Mouse (Mus musculus) heart, embryonic 11.5 days (tissue): Measurements from ENCODE around the gene Gm20388. TPM values are rescaled to one million over a fixed set of nuclear protein-coding genes. Genes with fewer than 3 reads are reported as not detected.
A peak's percentile ranks its signal among the peaks of the same experiment; 100 is the strongest.

Experiments used
- ATAC-seq: fragments of 200-750 bp; cut with Nextera tagmentation; replicated peaks from 2 replicates; pipeline ENCODE4 v1.8.0; 2017; ENCODE audit warnings: moderate library complexity; ENCODE audit not compliant: insufficient number of reproducible peaks, low FRiP score, low TSS enrichment
- H3K27ac ChIP-seq: fragments of 300-500 bp; sonication (generic); 2 replicates; pipeline ENCODE4 v1.5.1; 2014; ENCODE audit warnings: mild to moderate bottlenecking, low read depth, low read length
- H3K27me3 ChIP-seq: fragments of 300-500 bp; sonication (generic); 2 replicates; pipeline ENCODE4 v1.6.1; 2014; ENCODE audit warnings: mild to moderate bottlenecking, low read length, mixed read lengths; ENCODE audit not compliant: control insufficient read depth, insufficient read depth
- H3K36me3 ChIP-seq: fragments of 300-500 bp; sonication (generic); 2 replicates; pipeline ENCODE4 v1.6.1; 2014; ENCODE audit warnings: mild to moderate bottlenecking, low read length, moderate library complexity, mixed read lengths; ENCODE audit not compliant: control insufficient read depth, insufficient read depth
- H3K4me1 ChIP-seq: fragments of 300-500 bp; sonication (generic); 2 replicates; pipeline ENCODE4 v1.6.1; 2014; ENCODE audit warnings: low read length; ENCODE audit not compliant: control insufficient read depth, insufficient read depth
- H3K4me2 ChIP-seq: fragments of 300-500 bp; sonication (generic); 2 replicates; pipeline ENCODE4 v1.6.1; 2014; ENCODE audit warnings: mild to moderate bottlenecking, moderate library complexity
- H3K4me3 ChIP-seq: fragments of 300-500 bp; sonication (generic); 2 replicates; pipeline ENCODE4 v1.5.1; 2014; ENCODE audit warnings: low read depth, low read length
- H3K9ac ChIP-seq: fragments of 300-500 bp; sonication (generic); 2 replicates; pipeline ENCODE4 v1.6.1; 2014; ENCODE audit warnings: mild to moderate bottlenecking, low read depth, low read length, moderate library complexity
- H3K9me3 ChIP-seq: fragments of 300-500 bp; sonication (generic); replicated peaks from 2 replicates; pipeline ENCODE4 v1.6.1; 2016; ENCODE audit warnings: low read length; ENCODE audit not compliant: control insufficient read depth
- whole genome bisulfite sequencing: fragments of 180-500 bp; shearing (Covaris S2); extraction: QIAGEN DNeasy Blood & Tissue Kit; methylation state at CpG from one replicate; pipeline ENCODE4 v1.1.7; 2014; ENCODE audit not compliant: insufficient replicate concordance; 5-methylcytosine and 5-hydroxymethylcytosine counted together
- polyA plus RNA-seq: library from polyadenylated mRNA; unstranded; fragments of >200 nt; fragmentation: Nextera tagmentation; extraction: Ambion mirVana; gene quantifications from 2 replicates; pipeline ENCODE4 v1.2.1, GENCODE M21; 2014

Gm20388 gene
- polyA plus RNA-seq, 1 experiment from 2014 or later, result 6.4 TPM

DNA sequence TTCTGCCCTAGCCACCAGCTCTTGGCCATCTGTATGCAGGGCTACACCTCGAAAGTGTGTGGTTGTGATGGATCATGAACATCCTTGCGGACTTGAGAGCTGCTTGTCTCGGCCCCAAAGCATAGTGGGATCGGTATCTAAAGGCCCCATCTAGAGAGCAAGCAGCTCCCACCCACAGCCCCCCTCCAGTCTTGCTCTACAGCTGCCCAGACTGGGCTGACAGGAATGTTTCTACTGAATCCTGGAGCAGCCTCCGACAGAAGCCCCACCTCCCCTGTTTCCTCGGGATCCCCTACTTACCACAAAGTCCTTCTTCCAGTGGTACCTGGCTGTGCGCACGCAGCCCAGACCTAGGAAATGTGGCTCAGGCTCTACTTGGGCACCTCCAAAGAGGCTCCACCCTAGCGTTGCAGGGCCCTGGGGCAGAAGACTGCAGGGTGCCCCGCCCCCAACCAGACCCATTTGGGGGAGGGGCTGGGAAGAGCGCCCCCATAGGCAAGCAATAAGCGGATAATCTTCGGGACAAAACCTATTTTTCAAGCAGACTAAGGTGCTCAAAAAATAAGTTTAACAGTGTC lies 3247.3 kb downstream of the Gm20388 start, which contains the start of gene Sult5a1:
Gene Sult5a1, minus strand, starts transcription at position 428 of the 578 bp plus-strand sequence.
- Histone ChIP-seq H3K27me3 (no peaks in the 10 kb centered on the region), H3K4me2 (peak within 1 kb of the TSS; percentile 48), H3K27ac (no peak within 1 kb of the TSS), H3K4me3 (no peak within 1 kb of the TSS), H3K4me1 (peaks cover 23% of the 10 kb centered on the region), H3K9ac (peak within 1 kb of the TSS; percentile 24), H3K36me3 (no peaks in the 10 kb centered on the region), H3K9me3 (no peaks in the 10 kb centered on the region)
- ATAC-seq, result no peak
- WGBS, result 30% methylated on average over 13 of the region's 13 CpGs

DNA sequence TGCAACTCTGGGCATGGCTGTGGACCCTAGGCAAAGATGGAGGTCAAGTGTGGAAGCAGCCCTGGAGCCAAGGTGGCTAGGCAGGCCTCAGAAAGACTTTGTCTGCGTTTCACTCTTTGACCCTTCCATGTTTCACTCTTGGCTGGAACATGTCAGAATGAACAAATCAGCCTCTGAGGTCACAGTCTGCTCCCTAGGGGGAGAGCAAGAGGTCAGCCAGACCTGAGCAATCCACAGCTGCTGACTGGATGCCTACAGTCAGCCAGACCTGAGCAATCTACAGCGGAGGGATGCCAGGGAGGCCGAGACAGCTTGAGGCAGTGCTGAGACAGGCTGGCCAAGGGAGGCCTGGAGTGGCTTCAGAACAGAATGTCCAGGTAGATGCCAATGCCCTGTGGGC lies 3270.8 kb downstream of the Gm20388 start:
- ATAC-seq, result no peak

DNA sequence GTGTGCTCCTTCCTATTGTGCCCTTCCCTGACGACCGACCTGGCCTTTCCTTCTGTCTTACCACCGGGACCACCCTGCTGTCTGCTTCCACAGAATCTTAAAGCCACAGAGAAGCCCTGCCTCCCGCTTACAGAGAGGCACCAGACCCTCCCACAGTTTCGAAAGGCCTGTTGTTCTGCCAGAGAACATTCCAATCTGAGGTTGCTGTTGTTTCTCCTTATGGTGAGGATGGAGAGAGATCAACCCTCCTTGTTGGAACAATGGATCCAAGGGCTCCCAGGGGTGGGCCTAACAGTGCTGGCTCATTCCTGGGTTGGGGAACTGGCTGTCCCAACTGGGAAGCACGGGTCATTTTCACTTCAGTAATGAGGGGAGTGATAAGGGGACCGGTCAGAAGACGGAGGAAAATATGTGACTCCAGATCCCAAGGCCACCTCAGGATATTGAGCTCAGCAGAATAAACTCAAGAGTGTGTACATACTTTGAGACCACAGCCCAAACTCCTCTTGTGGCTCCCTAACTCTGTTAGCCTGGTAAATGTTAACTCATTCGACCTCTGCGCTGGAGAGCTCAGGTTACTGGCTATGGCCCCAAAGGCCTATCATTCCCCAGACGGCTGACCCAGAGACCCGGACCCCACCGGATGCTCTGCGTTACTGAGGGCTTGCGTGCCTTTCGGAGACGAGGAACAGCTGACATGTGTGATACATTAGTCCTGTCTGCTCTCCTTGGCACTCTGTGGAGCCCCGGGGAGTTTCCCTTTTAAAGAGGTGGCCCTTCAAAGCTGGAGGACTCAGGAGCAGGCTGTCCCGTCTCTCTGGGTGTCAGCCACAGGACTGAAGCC lies 3275.1 kb downstream of the Gm20388 start, which contains the start of gene Dpep1:
Gene Dpep1, plus strand, starts transcription at position 677 of the 844 bp plus-strand sequence.
- Histone ChIP-seq H3K4me3 (no peak within 1 kb of the TSS), H3K36me3 (no peaks in the 10 kb centered on the region), H3K9me3 (no peaks in the 10 kb centered on the region), H3K27ac (no peak within 1 kb of the TSS; the same call in 1 of the 2 replicates), H3K9ac (0 out of 2 replicates have a peak within 1 kb of the TSS, but pooled peaks have one; percentile 22), H3K4me1 (peaks cover 10% of the 10 kb centered on the region; the same call in 1 of the 2 replicates), H3K27me3 (no peaks in the 10 kb centered on the region), H3K4me2 (no peak within 1 kb of the TSS)
- ATAC-seq, result no peak
- 29% methylated on average over 19 of the region's 19 CpGs for WGBS

More for the DNA sequence above, 3270.8 kb downstream of the Gm20388 start:
- H3K4me3 ChIP-seq, result no peak overlapping the region
- no peak overlapping the region for H3K9ac ChIP-seq
- no peaks in the 10 kb centered on the region for H3K36me3 ChIP-seq
- peaks cover 3% of the 10 kb centered on the region; the same call in 1 of the 2 replicates for H3K9me3 ChIP-seq
- H3K4me2 ChIP-seq, result no peak overlapping the region
- peaks cover 10% of the 10 kb centered on the region; the same call in 1 of the 2 replicates for H3K4me1 ChIP-seq
- H3K27ac ChIP-seq, result no peak overlapping the region
- WGBS, result 55% methylated on average over 3 of the region's 3 CpGs
- H3K27me3 ChIP-seq, result no peaks in the 10 kb centered on the region

DNA sequence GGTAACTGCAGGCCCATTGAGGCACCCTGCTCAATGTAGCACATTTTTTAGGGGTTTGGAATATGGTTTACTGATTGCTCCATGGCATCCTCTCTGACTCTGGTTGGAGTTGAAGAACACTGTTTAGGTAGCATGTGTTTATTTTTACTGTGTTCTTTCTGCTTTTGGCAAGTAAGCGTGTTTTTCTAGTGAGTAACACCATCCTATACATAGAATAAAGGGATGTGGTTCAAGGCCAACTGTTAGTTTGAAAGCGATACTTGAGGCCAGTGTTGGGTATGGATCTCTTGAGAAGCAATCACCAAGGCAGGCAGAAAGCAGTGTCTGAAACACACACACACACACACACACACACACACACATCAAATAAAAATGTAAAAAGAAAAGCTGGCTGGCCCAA lies 3277.4 kb downstream of the Gm20388 start:
- 80% methylated on average over 2 of the region's 2 CpGs for WGBS
- no peaks in the 10 kb centered on the region for H3K27me3 ChIP-seq

DNA sequence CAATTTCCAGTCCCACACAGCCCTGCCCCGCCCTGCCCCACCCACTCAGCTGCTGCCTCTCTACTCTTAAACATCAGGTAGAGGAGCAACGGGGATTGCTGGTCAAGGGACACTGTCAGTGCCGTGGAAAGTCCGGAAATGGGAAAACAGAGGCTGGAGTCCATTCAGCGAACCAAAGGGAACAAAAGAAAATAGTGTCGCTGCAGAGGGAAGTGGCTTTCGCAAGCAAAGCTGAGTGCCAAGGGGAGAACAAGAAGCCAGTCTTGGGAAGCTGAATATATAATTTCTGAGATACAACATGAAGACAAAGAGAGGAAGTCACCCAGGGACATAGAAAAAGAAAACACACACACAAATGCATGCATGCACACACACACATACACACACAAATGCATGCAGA lies 3278.2 kb downstream of the Gm20388 start:
- Histone ChIP-seq H3K9me3 (no peaks in the 10 kb centered on the region), H3K4me2 (no peak overlapping the region), H3K27me3 (no peaks in the 10 kb centered on the region), H3K4me1 (peaks cover 10% of the 10 kb centered on the region; the same call in 1 of the 2 replicates), H3K36me3 (no peaks in the 10 kb centered on the region), H3K27ac (no peak overlapping the region), H3K4me3 (no peak overlapping the region), H3K9ac (no peak overlapping the region)
- 81% methylated on average over 7 of the region's 7 CpGs for WGBS
- no peak for ATAC-seq

More for the DNA sequence above, 3277.4 kb downstream of the Gm20388 start:
- Histone ChIP-seq H3K36me3 (no peaks in the 10 kb centered on the region), H3K27ac (no peak overlapping the region), H3K4me1 (peaks cover 10% of the 10 kb centered on the region; the same call in 1 of the 2 replicates), H3K4me3 (no peak overlapping the region), H3K4me2 (no peak overlapping the region), H3K9me3 (no peaks in the 10 kb centered on the region), H3K9ac (no peak overlapping the region)
- no peak for ATAC-seq

DNA sequence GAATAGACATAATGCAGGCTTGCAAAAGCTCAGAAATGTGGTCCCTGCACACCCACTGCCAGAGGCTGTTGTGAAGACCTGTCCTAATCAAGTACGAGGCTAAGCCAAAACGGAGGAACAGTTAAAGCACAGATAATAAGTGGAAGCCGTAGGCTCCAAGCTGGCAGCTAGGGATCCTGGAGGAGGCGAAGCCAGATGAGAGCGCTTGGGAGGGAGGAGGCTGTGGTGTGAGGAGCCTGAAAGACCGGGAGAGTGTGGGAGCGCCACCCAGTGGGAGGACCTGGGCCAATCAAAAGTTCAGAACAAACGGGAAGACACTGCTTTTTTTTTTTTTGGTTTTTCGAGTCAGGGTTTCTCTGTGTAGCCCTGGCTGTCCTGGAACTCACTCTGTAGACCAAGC lies 3280.0 kb downstream of the Gm20388 start:
- Histone ChIP-seq H3K4me1 (peaks cover 6% of the 10 kb centered on the region; the same call in 1 of the 2 replicates), H3K4me3 (peak overlapping the region; percentile 19; the same call in 1 of the 2 replicates), H3K27me3 (no peaks in the 10 kb centered on the region), H3K27ac (no peak overlapping the region), H3K9ac (no peak overlapping the region), H3K9me3 (no peaks in the 10 kb centered on the region), H3K36me3 (no peaks in the 10 kb centered on the region), H3K4me2 (peak overlapping the region; percentile 35)
- WGBS, result 1% methylated on average over 9 of the region's 9 CpGs
- 0 out of 2 replicates have a peak, but pooled peaks have one; percentile 40 for ATAC-seq

DNA sequence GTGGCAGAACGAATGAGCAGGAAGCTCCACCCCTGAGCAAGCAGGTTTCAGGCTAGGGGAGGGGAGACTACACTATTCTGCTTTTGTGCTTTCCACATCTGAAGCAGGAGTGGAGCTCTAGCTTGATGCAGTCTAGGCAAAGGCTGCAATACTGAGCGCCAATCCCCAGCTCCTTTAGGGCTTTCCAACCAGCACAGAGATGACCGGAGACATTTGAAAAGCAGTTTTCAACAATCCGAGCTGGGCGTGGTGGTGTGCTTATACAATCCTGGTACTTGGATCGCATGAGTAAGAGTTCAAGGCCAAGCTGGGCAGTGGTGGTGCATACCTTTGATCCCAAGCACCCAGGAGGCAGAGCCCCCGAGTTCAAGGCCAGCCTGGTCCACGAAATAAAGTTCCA lies 3281.3 kb downstream of the Gm20388 start:
- Histone ChIP-seq H3K9me3 (no peaks in the 10 kb centered on the region), H3K36me3 (no peaks in the 10 kb centered on the region), H3K27ac (no peak overlapping the region), H3K4me1 (no peaks in the 10 kb centered on the region), H3K27me3 (no peaks in the 10 kb centered on the region), H3K9ac (no peak overlapping the region), H3K4me2 (no peak overlapping the region), H3K4me3 (no peak overlapping the region)
- WGBS, result 50% methylated on average over 8 of the region's 8 CpGs
- no peak for ATAC-seq

DNA sequence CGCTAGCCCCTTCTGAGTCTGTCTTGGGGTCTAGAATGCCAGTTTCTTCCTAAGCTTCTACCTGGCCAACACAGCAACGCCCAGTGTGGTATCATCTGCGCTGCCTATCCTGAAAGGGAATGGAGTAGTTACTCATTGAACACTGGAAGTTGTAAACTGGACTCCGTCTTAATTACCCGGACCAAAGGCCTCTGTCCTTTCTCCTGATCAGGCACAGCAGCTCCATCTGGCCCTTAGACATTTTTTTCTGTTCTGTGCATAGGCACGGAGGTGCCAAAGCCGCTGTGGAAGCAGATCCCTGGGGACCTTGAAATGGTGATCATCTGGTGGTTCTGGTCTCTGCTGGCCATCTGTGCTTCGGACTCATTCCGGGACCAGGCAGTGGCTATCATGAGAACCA lies 3283.1 kb downstream of the Gm20388 start:
- Histone ChIP-seq H3K4me3 (no peak overlapping the region), H3K4me2 (no peak overlapping the region), H3K9me3 (no peaks in the 10 kb centered on the region), H3K27me3 (no peaks in the 10 kb centered on the region), H3K27ac (no peak overlapping the region), H3K36me3 (no peaks in the 10 kb centered on the region), H3K9ac (no peak overlapping the region), H3K4me1 (no peaks in the 10 kb centered on the region)
- WGBS, result 84% methylated on average over 9 of the region's 9 CpGs
- ATAC-seq, result no peak
